Mouse (Mus musculus): ENCODE measurements around the gene Ifit3. TPM values are rescaled to one million over a fixed set of nuclear protein-coding genes. Genes with fewer than 3 reads are reported as not detected.
"Not testable (repeated sequence)": the region's sequence is repeated elsewhere in the genome, so short reads cannot be mapped to it uniquely, and the experiment has no call there.

The Ifit3 gene
- polyA plus RNA-seq, 1 experiment from 2014 or later = 1.0 TPM

- H3K4me1 ChIP-seq = no peaks in the 10 kb centered on the region
- no peaks in the 10 kb centered on the region for H3K9me3 ChIP-seq
- no peak for ATAC-seq (ENCODE audit: insufficient read depth, low FRiP score, low read depth)
- no peaks in the 10 kb centered on the region for H3K27me3 ChIP-seq (replicated peaks)
- no peak overlapping the region for H3K27ac ChIP-seq
- H3K36me3 ChIP-seq = no peaks in the 10 kb centered on the region
- WGBS = 77% methylated on average over 1 of the region's 1 CpGs
- no peak overlapping the region for H3K4me3 ChIP-seq (replicated peaks)
- H3K4me2 ChIP-seq = no peak overlapping the region
- no peak overlapping the region for H3K9ac ChIP-seq
These were observed 17.1 kb upstream of the Ifit3 start for GRCm38 (mm10) chr19:34566178-34566784.

DNA sequence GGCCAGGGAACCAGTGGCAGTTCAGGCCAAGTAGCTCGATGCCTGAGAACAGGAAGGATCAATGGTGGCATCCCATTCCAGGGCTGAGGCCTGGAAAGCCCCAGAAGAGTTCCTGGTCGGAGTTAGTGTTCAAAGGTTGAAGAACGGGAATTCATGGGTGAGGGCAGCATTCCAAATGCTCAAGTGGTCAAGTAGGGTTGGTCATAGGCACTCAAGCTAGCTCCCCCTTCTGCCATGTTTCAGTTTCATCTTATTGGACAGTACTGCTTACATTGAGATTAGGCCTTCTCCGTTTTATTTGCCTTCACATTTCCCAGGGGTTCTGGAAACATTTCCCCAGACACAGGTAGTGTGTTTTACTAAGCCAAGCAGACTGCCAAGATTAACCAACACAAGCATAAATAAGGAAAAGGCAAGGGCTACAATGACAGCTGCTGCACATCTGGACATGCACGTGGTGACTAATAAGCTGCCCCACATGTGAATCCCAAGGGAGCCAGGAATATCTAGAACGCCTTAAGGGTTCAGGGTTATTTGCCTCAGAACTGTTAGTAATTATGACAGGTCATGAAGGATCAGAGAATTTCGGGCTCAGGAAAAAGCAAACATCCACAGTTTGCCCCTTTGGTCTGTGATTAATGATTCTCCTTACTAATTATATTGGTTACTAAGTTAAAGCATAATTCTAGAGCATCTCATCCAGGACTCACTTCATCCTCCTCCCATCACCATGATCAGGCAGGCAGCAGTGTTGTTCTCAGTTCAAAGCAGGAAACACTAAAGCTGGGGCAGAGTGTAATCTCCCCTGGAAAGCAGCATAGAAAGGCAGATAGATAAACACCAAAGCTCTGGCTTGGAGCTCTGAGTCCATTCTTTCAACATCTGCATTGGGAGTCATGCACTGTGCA is 14.1 kb upstream of the Ifit3 start:
- Histone ChIP-seq H3K4me2 (no peak overlapping the region), H3K4me1 (no peaks in the 10 kb centered on the region), H3K9me3 (no peaks in the 10 kb centered on the region), H3K27me3 (replicated peaks) (no peaks in the 10 kb centered on the region), H3K4me3 (replicated peaks) (no peak overlapping the region), H3K9ac (no peak overlapping the region), H3K27ac (no peak overlapping the region), H3K36me3 (no peaks in the 10 kb centered on the region)
- no peak for ATAC-seq (ENCODE audit: insufficient read depth, low FRiP score, low read depth)
- 56% methylated on average over 7 of the region's 7 CpGs for WGBS

- H3K4me1 ChIP-seq = no peaks in the 10 kb centered on the region
- no peaks in the 10 kb centered on the region for H3K36me3 ChIP-seq
- no peak overlapping the region for H3K9ac ChIP-seq
- no peak overlapping the region for H3K4me2 ChIP-seq
- no peak overlapping the region for H3K4me3 ChIP-seq (replicated peaks)
- H3K27ac ChIP-seq = no peak overlapping the region
- 69% methylated on average over 4 of the region's 4 CpGs for WGBS
- no peak for ATAC-seq (ENCODE audit: insufficient read depth, low FRiP score, low read depth)
- no peaks in the 10 kb centered on the region for H3K9me3 ChIP-seq
- H3K27me3 ChIP-seq (replicated peaks) = no peaks in the 10 kb centered on the region
These were observed 13.3 kb upstream of the Ifit3 start for GRCm38 (mm10) chr19:34569896-34570476.

DNA sequence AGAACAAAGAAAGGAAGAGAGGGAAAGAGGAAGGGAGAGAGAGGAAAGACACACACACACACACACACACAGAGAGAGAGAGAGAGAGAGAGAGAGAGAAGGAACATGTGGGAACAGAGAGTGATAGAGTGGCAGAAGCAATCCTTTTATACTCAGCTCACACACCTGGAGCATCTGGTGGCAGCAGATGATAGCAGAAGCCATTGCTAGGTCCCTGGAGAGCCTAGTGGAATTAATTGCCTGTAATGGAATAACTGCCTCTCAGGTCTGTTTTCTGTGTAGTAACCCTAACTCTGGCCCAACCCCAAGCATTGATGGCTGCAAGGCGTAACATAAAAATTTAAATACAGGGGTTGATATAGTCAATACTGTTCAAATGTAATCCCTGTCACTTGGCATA is 12.3 kb upstream of the Ifit3 start:
- Histone ChIP-seq H3K4me2 (no peak overlapping the region), H3K4me3 (replicated peaks) (no peak overlapping the region), H3K9me3 (no peaks in the 10 kb centered on the region), H3K27me3 (replicated peaks) (no peaks in the 10 kb centered on the region), H3K36me3 (no peaks in the 10 kb centered on the region), H3K27ac (no peak overlapping the region), H3K9ac (no peak overlapping the region), H3K4me1 (no peaks in the 10 kb centered on the region)
- 88% methylated on average over 1 of the region's 1 CpGs for WGBS
- no peak for ATAC-seq (ENCODE audit: insufficient read depth, low FRiP score, low read depth)

DNA sequence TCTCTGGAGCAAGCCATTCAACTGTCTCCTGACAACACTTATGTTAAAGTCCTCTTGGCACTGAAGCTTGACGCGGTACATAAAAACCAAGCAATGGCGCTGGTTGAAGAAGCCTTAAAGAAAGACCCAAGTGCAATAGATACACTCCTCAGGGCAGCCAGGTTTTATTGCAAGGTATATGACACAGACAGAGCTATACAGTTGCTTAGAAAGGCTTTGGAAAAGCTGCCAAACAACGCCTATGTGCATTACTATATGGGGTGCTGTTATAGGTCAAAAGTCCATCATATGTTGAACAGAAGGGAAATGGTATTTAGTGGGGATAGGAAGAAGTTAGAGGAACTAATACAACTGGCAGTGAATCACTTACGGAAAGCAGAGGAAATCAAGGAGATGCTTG is 9.7 kb upstream of the Ifit3 start:
- Histone ChIP-seq H3K4me2 (no peak overlapping the region), H3K9ac (no peak overlapping the region), H3K4me3 (replicated peaks) (no peak overlapping the region), H3K27me3 (replicated peaks) (no peaks in the 10 kb centered on the region), H3K27ac (no peak overlapping the region), H3K9me3 (no peaks in the 10 kb centered on the region), H3K4me1 (no peaks in the 10 kb centered on the region), H3K36me3 (no peaks in the 10 kb centered on the region)
- WGBS = 94% methylated on average over 5 of the region's 5 CpGs
- no peak for ATAC-seq (ENCODE audit: insufficient read depth, low FRiP score, low read depth)

GRCm38 (mm10) chr19:34577121-34577520 is 6.2 kb upstream of the Ifit3 start:
- Histone ChIP-seq H3K27ac (no peak overlapping the region), H3K9ac (no peak overlapping the region), H3K9me3 (no peaks in the 10 kb centered on the region), H3K36me3 (no peaks in the 10 kb centered on the region), H3K4me1 (no peaks in the 10 kb centered on the region), H3K4me3 (replicated peaks) (no peak overlapping the region), H3K27me3 (replicated peaks) (no peaks in the 10 kb centered on the region), H3K4me2 (no peak overlapping the region)
- no peak for ATAC-seq (ENCODE audit: insufficient read depth, low FRiP score, low read depth)
- 57% methylated on average over 1 of the region's 1 CpGs for WGBS

- ATAC-seq (ENCODE audit: insufficient read depth, low FRiP score, low read depth); H3K4me3 ChIP-seq (replicated peaks); H3K36me3 ChIP-seq; H3K9me3 ChIP-seq; H3K27ac ChIP-seq; H3K4me2 ChIP-seq; H3K4me1 ChIP-seq; H3K27me3 ChIP-seq (replicated peaks); H3K9ac ChIP-seq: not testable (repeated sequence)
- 86% methylated on average over 2 of the region's 2 CpGs for WGBS
These were observed 635 bp upstream of the Ifit3 start for GRCm38 (mm10) chr19:34582696-34583095.

- WGBS = 61% methylated on average over 5 of the region's 5 CpGs
- not testable (repeated sequence) for H3K9ac ChIP-seq; H3K4me1 ChIP-seq; H3K27me3 ChIP-seq (replicated peaks); H3K4me3 ChIP-seq (replicated peaks); H3K36me3 ChIP-seq; H3K9me3 ChIP-seq; H3K4me2 ChIP-seq; H3K27ac ChIP-seq; ATAC-seq (ENCODE audit: insufficient read depth, low FRiP score, low read depth)
These were observed 2.6 kb downstream of the Ifit3 start for GRCm38 (mm10) chr19:34585740-34586458.

GRCm38 (mm10) chr19:34587898-34588692 is 4.8 kb downstream of the Ifit3 start:
- not testable (repeated sequence) for H3K4me2 ChIP-seq; H3K9ac ChIP-seq; H3K4me3 ChIP-seq (replicated peaks); H3K9me3 ChIP-seq; H3K27ac ChIP-seq; H3K36me3 ChIP-seq; H3K4me1 ChIP-seq; ATAC-seq (ENCODE audit: insufficient read depth, low FRiP score, low read depth); H3K27me3 ChIP-seq (replicated peaks)
- 70% methylated on average over 8 of the region's 12 CpGs for WGBS

GRCm38 (mm10) chr19:34588959-34589358 is 5.6 kb downstream of the Ifit3 start:
- H3K9ac ChIP-seq = no peak overlapping the region
- no peaks in the 10 kb centered on the region for H3K27me3 ChIP-seq (replicated peaks)
- H3K9me3 ChIP-seq = no peaks in the 10 kb centered on the region
- H3K4me1 ChIP-seq = no peaks in the 10 kb centered on the region
- ATAC-seq (ENCODE audit: insufficient read depth, low FRiP score, low read depth) = no peak
- H3K27ac ChIP-seq = no peak overlapping the region
- H3K4me2 ChIP-seq = no peak overlapping the region
- no peak overlapping the region for H3K4me3 ChIP-seq (replicated peaks)
- H3K36me3 ChIP-seq = no peaks in the 10 kb centered on the region

- H3K4me1 ChIP-seq = no peaks in the 10 kb centered on the region
- H3K27me3 ChIP-seq (replicated peaks) = no peaks in the 10 kb centered on the region
- 84% methylated on average over 2 of the region's 2 CpGs for WGBS
- no peaks in the 10 kb centered on the region for H3K36me3 ChIP-seq
- H3K9me3 ChIP-seq = no peaks in the 10 kb centered on the region
- no peak overlapping the region for H3K4me3 ChIP-seq (replicated peaks)
- no peak overlapping the region for H3K4me2 ChIP-seq
- H3K27ac ChIP-seq = no peak overlapping the region
- ATAC-seq (ENCODE audit: insufficient read depth, low FRiP score, low read depth) = no peak
- H3K9ac ChIP-seq = no peak overlapping the region
These were observed 10.1 kb downstream of the Ifit3 start for GRCm38 (mm10) chr19:34593456-34593855.
